Mouse (Mus musculus): ENCODE results near the gene Zfp846. TPM values are rescaled to one million over a fixed set of nuclear protein-coding genes. Genes with fewer than 3 reads are reported as not detected.

Zfp846 gene
- polyA plus RNA-seq, 1 experiment from 2014 or later = 18.9 TPM

- Histone ChIP-seq H3K4me2 (no peak overlapping the region), H3K27ac (no peak overlapping the region), H3K36me3 (peaks cover 29% of the 10 kb centered on the region), H3K4me1 (peaks cover 24% of the 10 kb centered on the region), H3K9me3 (no peaks in the 10 kb centered on the region), H3K4me3 (no peak overlapping the region), H3K9ac (no peak overlapping the region), H3K27me3 (no peaks in the 10 kb centered on the region)
- ATAC-seq (ENCODE audit: insufficient number of reproducible peaks, low FRiP score, low TSS enrichment, low read depth) = no peak
- WGBS = 90% methylated on average over 4 of the region's 4 CpGs
Observed at GRCm38 (mm10) chr9:20639486-20639885, 58.4 kb downstream of the Zfp846 start.

DNA sequence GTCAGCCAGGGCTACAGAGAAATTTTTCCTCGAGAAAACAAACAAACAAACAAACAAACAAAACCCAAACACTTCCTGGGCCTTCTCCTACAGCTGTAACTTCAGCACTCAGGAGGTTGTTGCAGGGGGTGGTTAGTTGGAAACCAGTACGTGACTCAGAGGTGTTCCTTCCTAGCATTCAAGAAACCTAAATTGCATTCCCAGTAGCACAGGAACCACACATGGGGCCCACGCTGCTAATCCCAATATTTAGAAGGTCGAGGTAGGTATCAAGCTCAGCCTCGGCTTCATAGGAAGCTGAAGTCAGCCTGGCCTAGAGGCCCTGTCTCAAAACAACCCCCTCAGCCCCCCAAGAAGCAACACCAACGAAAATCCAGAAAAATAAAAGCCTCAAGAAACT, 60.4 kb downstream of the Zfp846 start:
- H3K4me2 ChIP-seq = peak overlapping the region; percentile 94
- peak overlapping the region; percentile 84 for H3K4me3 ChIP-seq
- H3K9me3 ChIP-seq = no peaks in the 10 kb centered on the region
- H3K9ac ChIP-seq = peak overlapping the region; percentile 81
- no peak overlapping the region; the same call in 1 of the 2 replicates for H3K27ac ChIP-seq
- no peak for ATAC-seq (ENCODE audit: insufficient number of reproducible peaks, low FRiP score, low TSS enrichment, low read depth)
- H3K4me1 ChIP-seq = peaks cover 33% of the 10 kb centered on the region
- no peaks in the 10 kb centered on the region for H3K27me3 ChIP-seq
- 13% methylated on average over 6 of the region's 6 CpGs for WGBS
- peaks cover 28% of the 10 kb centered on the region for H3K36me3 ChIP-seq

GRCm38 (mm10) chr9:20642101-20642895, 61.2 kb downstream of the Zfp846 start, which contains the start of gene Ubl5:
Gene Ubl5 (plus strand): TSS chr9:20642878.
- Histone ChIP-seq H3K27ac (peak within 1 kb of the TSS; percentile 95), H3K36me3 (peaks cover 35% of the 10 kb centered on the region), H3K9me3 (no peaks in the 10 kb centered on the region), H3K4me3 (peak within 1 kb of the TSS; percentile 84), H3K4me2 (peak within 1 kb of the TSS; percentile 94), H3K27me3 (no peaks in the 10 kb centered on the region), H3K9ac (peak within 1 kb of the TSS; percentile 81), H3K4me1 (peaks cover 33% of the 10 kb centered on the region)
- ATAC-seq (ENCODE audit: insufficient number of reproducible peaks, low FRiP score, low TSS enrichment, low read depth) = peak; percentile 94
- under 1% methylated on average over 50 of the region's 51 CpGs for WGBS

- ATAC-seq (ENCODE audit: insufficient number of reproducible peaks, low FRiP score, low TSS enrichment, low read depth) = peak; percentile 72
- Histone ChIP-seq H3K9ac (peak overlapping the region; percentile 81), H3K27me3 (no peaks in the 10 kb centered on the region), H3K4me2 (peak overlapping the region; percentile 94), H3K9me3 (no peaks in the 10 kb centered on the region), H3K27ac (peak overlapping the region; percentile 95), H3K4me1 (peaks cover 33% of the 10 kb centered on the region), H3K4me3 (peak overlapping the region; percentile 84), H3K36me3 (peaks cover 38% of the 10 kb centered on the region)
- under 1% methylated on average over 30 of the region's 30 CpGs for WGBS
Observed at GRCm38 (mm10) chr9:20642896-20643466, 61.9 kb downstream of the Zfp846 start.

GRCm38 (mm10) chr9:20643781-20644180, 62.7 kb downstream of the Zfp846 start:
- peak overlapping the region; percentile 84 for H3K4me3 ChIP-seq
- peak overlapping the region; percentile 95 for H3K27ac ChIP-seq
- H3K27me3 ChIP-seq = no peaks in the 10 kb centered on the region
- H3K36me3 ChIP-seq = peaks cover 38% of the 10 kb centered on the region
- peaks cover 33% of the 10 kb centered on the region for H3K4me1 ChIP-seq
- peak overlapping the region; percentile 81 for H3K9ac ChIP-seq
- H3K4me2 ChIP-seq = peak overlapping the region; percentile 94
- ATAC-seq (ENCODE audit: insufficient number of reproducible peaks, low FRiP score, low TSS enrichment, low read depth) = no peak
- 6% methylated on average over 13 of the region's 13 CpGs for WGBS
- no peaks in the 10 kb centered on the region for H3K9me3 ChIP-seq

DNA sequence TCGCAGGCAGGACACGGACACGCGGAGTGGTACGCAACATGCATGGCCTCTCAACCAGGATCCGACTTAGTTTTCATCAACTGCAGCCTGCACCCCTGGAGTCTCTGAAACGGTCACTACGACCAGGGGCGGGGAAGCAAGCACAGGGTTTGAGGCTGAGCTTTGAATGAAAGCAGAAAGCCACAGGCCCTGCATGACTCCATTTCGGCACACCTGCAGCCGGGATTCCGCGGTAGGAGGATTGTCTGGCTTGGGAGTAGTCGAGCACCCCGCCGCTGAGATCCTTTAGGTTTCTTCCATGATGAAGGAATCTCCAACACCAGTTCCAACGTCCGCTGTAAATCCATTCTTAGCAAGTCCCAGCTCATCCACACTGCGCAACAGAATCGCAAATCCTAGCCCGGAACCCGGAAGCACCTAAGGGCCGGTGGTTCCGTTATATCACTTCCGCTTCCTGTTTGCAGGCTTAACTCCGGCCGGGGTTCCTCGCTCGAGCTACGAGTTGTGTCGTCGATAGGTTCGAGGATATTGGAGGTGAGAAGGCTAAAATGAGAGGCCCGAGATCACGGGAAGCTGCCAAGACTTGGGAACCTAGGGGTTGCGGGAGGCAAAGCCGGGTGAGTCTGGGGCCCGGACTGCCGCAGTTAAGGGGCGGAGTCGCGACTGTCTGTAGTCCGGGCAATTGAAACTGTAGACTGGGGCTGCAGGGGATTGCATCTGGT, 63.4 kb downstream of the Zfp846 start, which contains the start of gene Fbxl12:
TSS of gene Fbxl12 (minus strand) at position 408 of the 722 bp plus-strand sequence.
- peak within 1 kb of the TSS; percentile 95 for H3K27ac ChIP-seq
- H3K4me1 ChIP-seq = peaks cover 33% of the 10 kb centered on the region
- H3K36me3 ChIP-seq = peaks cover 34% of the 10 kb centered on the region
- H3K4me2 ChIP-seq = peak within 1 kb of the TSS; percentile 94
- under 1% methylated on average over 43 of the region's 43 CpGs for WGBS
- no peaks in the 10 kb centered on the region for H3K27me3 ChIP-seq
- H3K4me3 ChIP-seq = peak within 1 kb of the TSS; percentile 84
- H3K9ac ChIP-seq = peak within 1 kb of the TSS; percentile 81
- no peaks in the 10 kb centered on the region for H3K9me3 ChIP-seq
- ATAC-seq (ENCODE audit: insufficient number of reproducible peaks, low FRiP score, low TSS enrichment, low read depth) = no peak

DNA sequence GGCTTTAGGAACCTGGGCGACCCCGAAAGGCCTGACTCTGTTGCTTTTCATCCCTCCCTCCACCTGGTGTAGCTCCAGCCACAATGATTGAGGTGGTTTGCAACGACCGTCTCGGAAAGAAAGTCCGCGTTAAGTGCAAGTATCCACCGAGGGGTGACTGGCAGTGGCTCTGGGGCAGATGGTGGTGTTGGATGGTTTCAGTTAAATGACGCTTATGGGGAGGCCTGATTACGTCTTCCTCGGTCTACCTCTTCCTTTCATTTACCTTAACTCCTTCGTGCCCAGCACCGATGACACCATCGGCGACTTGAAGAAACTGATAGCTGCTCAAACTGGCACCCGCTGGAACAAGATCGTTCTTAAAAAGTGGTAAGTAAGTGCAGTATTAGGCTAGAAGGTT, 64.0 kb downstream of the Zfp846 start:
- Histone ChIP-seq H3K27ac (peak overlapping the region; percentile 95), H3K4me3 (peak overlapping the region; percentile 84), H3K4me1 (peaks cover 33% of the 10 kb centered on the region), H3K36me3 (peaks cover 31% of the 10 kb centered on the region), H3K9ac (peak overlapping the region; percentile 81), H3K27me3 (no peaks in the 10 kb centered on the region), H3K4me2 (peak overlapping the region; percentile 94), H3K9me3 (no peaks in the 10 kb centered on the region)
- no peak for ATAC-seq (ENCODE audit: insufficient number of reproducible peaks, low FRiP score, low TSS enrichment, low read depth)
- WGBS = 4% methylated on average over 17 of the region's 17 CpGs

- Histone ChIP-seq H3K4me3 (peak within 1 kb of the TSS; percentile 97), H3K9ac (peak within 1 kb of the TSS; percentile 88), H3K9me3 (no peaks in the 10 kb centered on the region), H3K4me1 (peaks cover 29% of the 10 kb centered on the region), H3K27ac (peak within 1 kb of the TSS; percentile 54), H3K36me3 (peaks cover 53% of the 10 kb centered on the region), H3K27me3 (no peaks in the 10 kb centered on the region), H3K4me2 (peak within 1 kb of the TSS; percentile 70)
- whole genome bisulfite sequencing = under 1% methylated on average over 45 of the region's 45 CpGs
- ATAC-seq (ENCODE audit: insufficient number of reproducible peaks, low FRiP score, low TSS enrichment, low read depth) = peak; percentile 100
Observed at GRCm38 (mm10) chr9:20651602-20652259, 70.6 kb downstream of the Zfp846 start, which contains the start of gene Pin1. Gene Pin1 (plus strand): TSS chr9:20652095.

DNA sequence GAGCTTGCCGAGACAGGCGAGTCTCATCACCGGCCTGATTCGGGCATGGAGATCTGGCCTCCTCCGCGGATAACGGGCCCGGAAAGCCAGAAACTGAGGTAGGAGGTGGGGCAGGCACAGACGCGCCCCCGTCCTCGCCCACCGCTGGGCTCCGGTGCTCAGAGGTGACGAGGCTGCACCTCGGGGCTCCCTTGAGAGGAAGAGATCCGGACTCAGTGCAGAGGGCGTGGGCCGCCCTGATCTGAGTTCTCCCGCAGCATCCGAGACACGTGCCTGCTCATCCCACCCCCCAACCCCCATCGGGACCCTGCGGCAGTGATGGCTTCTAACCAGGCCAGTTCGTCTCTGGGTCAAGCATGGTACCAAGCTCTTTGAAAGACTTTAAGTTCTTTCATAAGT, 71.2 kb downstream of the Zfp846 start:
- Histone ChIP-seq H3K4me3 (peak overlapping the region; percentile 97), H3K9ac (peak overlapping the region; percentile 88), H3K4me2 (peak overlapping the region; percentile 55), H3K27me3 (no peaks in the 10 kb centered on the region), H3K36me3 (peaks cover 53% of the 10 kb centered on the region), H3K27ac (peak overlapping the region; percentile 54; the same call in 1 of the 2 replicates), H3K9me3 (no peaks in the 10 kb centered on the region), H3K4me1 (peaks cover 29% of the 10 kb centered on the region)
- no peak for ATAC-seq (ENCODE audit: insufficient number of reproducible peaks, low FRiP score, low TSS enrichment, low read depth)
- under 1% methylated on average over 25 of the region's 25 CpGs for WGBS

- Histone ChIP-seq H3K9me3 (no peaks in the 10 kb centered on the region), H3K36me3 (peaks cover 53% of the 10 kb centered on the region), H3K4me1 (peaks cover 29% of the 10 kb centered on the region), H3K4me3 (no peak overlapping the region), H3K9ac (no peak overlapping the region), H3K27ac (no peak overlapping the region), H3K27me3 (no peaks in the 10 kb centered on the region), H3K4me2 (no peak overlapping the region)
- 85% methylated on average over 3 of the region's 3 CpGs for WGBS
- no peak for ATAC-seq (ENCODE audit: insufficient number of reproducible peaks, low FRiP score, low TSS enrichment, low read depth)
Observed at GRCm38 (mm10) chr9:20653859-20654258, 72.8 kb downstream of the Zfp846 start.

All from limb, embryonic 15.5 days (tissue).